Mouse (Mus musculus): ENCODE data around the gene Casp9. TPM values are rescaled to one million over a fixed set of nuclear protein-coding genes. Genes with fewer than 3 reads are reported as not detected.

Gene Casp9
- polyA plus RNA-seq, 1 experiment from 2014 or later, result 22.6 TPM

DNA sequence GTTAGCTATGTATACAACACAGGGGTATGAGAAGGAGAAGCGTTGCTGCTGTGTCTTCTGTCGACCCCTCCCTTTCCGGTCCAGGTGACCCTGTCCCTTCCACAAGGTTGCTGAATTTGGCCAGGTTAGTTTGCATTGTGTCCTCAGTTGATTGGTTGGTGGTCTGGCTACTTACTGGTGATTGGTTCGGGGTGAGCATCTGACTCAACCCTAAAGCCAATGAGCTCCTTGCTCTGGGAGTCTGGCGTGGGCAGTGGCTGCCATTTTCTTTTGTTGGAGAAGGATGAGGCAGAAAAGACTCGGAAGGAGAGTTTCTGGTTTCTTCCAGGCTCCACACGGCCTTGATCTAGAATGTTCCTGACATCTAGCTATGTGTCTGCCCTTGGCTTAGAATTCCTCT is 25.9 kb downstream of the Casp9 start:
- Histone ChIP-seq H3K9ac (replicated peaks) (no peak overlapping the region), H3K27ac (no peak overlapping the region), H3K9me3 (no peaks in the 10 kb centered on the region), H3K4me2 (no peak overlapping the region), H3K27me3 (no peaks in the 10 kb centered on the region), H3K4me1 (replicated peaks) (0 out of 2 replicates have a peak, but pooled peaks cover 4% of the 10 kb centered on the region), H3K4me3 (replicated peaks) (no peak overlapping the region), H3K36me3 (peaks cover 14% of the 10 kb centered on the region; the same call in 1 of the 2 replicates)
- no peak for ATAC-seq (ENCODE audit: insufficient number of reproducible peaks, insufficient read depth, low FRiP score, low TSS enrichment, low read depth)
- WGBS, result 95% methylated on average over 7 of the region's 7 CpGs

DNA sequence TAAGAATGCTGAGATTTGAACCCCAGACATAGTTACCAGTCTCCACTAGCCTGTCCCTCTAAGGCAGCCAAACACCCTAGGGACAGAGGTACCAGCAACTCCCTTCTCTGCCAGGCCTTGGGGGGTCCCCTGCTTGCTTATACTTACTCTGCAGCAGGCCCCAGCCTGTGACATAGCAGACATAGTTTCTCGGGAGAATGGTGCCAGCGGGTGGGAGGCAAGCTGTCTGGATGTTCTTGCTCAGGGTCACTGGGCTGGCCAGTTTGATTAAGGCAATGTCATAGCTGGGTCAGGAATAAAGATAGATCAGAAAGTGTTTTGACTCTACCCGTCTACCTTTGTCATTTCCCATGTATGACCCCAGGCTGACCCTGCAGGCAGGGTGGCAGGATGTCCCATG is 27.8 kb downstream of the Casp9 start:
- Histone ChIP-seq H3K4me2 (no peak overlapping the region), H3K4me3 (replicated peaks) (no peak overlapping the region), H3K27me3 (no peaks in the 10 kb centered on the region), H3K36me3 (peaks cover 1% of the 10 kb centered on the region; the same call in 1 of the 2 replicates), H3K9me3 (no peaks in the 10 kb centered on the region), H3K27ac (no peak overlapping the region), H3K4me1 (replicated peaks) (0 out of 2 replicates have a peak, but pooled peaks cover 4% of the 10 kb centered on the region), H3K9ac (replicated peaks) (no peak overlapping the region)
- WGBS, result 82% methylated on average over 3 of the region's 3 CpGs
- no peak for ATAC-seq (ENCODE audit: insufficient number of reproducible peaks, insufficient read depth, low FRiP score, low TSS enrichment, low read depth)

DNA sequence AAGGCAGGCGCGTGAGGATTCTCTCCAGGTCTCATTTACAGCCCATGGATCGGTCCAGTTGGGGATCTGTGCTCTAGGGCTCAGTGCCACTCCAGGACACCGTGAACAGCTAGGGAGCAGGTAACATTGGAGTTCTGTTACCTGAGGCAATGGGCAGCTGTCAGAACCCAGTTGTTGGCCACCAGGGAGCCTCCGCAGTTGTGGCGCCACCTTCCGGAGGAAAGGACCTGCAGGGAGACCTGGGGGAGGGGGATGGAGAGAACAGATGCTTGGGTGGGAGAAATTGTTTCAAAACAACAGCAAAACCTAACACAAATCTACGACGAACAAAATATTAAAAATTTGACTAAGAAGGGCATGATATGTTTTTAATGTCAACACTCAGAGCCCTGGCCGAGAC is 28.7 kb downstream of the Casp9 start:
- no peaks in the 10 kb centered on the region for H3K36me3 ChIP-seq
- H3K27ac ChIP-seq, result no peak overlapping the region
- 72% methylated on average over 10 of the region's 10 CpGs for WGBS
- H3K4me1 ChIP-seq (replicated peaks), result 0 out of 2 replicates have a peak, but pooled peaks cover 3% of the 10 kb centered on the region
- H3K4me2 ChIP-seq, result no peak overlapping the region
- H3K9me3 ChIP-seq, result no peaks in the 10 kb centered on the region
- no peaks in the 10 kb centered on the region for H3K27me3 ChIP-seq
- H3K4me3 ChIP-seq (replicated peaks), result no peak overlapping the region
- ATAC-seq (ENCODE audit: insufficient number of reproducible peaks, insufficient read depth, low FRiP score, low TSS enrichment, low read depth), result no peak
- H3K9ac ChIP-seq (replicated peaks), result no peak overlapping the region

DNA sequence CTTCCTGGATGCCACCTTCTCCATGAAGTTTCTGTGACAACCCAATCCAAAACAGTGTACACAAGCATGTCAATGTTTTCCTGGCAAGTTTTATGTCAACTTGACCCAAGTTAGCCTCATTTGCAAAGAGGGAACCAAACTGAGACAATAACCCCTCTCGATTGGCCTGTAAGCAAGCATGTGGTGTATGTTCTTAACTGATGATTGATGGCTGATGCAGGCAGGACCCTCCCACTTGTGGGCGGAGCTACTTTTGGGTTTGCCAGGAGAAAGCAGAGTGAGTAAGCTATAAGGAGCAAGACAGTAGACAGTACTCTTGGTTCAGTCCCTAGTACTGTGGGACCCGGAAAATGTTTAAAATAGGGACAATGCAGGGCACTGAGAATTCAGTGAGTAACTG is 29.6 kb downstream of the Casp9 start:
- no peaks in the 10 kb centered on the region for H3K4me1 ChIP-seq (replicated peaks)
- H3K4me3 ChIP-seq (replicated peaks), result no peak overlapping the region
- 70% methylated on average over 3 of the region's 3 CpGs for WGBS
- no peak overlapping the region for H3K27ac ChIP-seq
- no peaks in the 10 kb centered on the region for H3K9me3 ChIP-seq
- no peaks in the 10 kb centered on the region for H3K27me3 ChIP-seq
- H3K4me2 ChIP-seq, result no peak overlapping the region
- H3K36me3 ChIP-seq, result no peaks in the 10 kb centered on the region
- no peak overlapping the region for H3K9ac ChIP-seq (replicated peaks)
- ATAC-seq (ENCODE audit: insufficient number of reproducible peaks, insufficient read depth, low FRiP score, low TSS enrichment, low read depth), result no peak

DNA sequence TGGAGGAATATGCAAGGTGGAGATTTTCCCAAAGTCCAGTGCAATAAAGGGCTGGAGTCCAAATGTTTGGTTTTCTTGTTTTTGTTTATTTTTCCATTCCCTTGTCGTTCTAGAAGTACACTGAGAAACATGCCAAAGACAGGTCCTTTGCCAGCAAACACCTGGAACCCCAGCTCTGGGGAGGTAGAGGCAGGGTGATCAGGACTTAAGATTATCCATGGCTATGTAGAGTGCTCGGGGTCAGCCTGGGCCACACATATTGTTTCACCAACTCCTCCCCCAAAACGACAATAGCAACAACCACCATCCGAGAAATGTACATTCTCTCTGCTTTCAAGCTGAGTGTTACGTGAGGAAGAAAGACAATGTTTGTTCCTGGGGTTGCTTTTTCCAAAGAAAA is 32.6 kb downstream of the Casp9 start, which contains the start of gene Cela2a:
Gene Cela2a (minus strand): TSS at position 101 of the 400 bp plus-strand sequence.
- WGBS, result 65% methylated on average over 5 of the region's 5 CpGs
- no peak for ATAC-seq (ENCODE audit: insufficient number of reproducible peaks, insufficient read depth, low FRiP score, low TSS enrichment, low read depth)

DNA sequence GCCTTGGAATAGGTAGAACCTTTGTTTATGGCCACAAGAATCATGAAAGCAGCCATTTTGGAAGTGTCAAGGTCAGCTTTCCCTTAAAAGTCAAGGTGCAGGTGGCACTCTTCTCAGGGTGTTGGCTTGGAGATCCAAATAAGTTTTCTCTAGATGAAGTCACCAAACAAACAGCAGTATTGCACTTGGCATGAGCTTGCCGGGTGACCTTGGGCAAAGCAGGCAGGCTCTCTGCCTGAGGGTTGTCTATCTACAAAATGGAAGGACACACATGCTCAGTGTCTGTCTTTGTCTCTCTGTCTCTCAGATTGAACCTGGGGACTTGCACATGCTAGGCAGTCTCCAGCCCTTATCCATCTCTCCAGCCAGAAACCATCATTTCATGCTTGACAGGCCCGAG is 34.0 kb downstream of the Casp9 start:
- WGBS, result 87% methylated on average over 2 of the region's 2 CpGs
- Histone ChIP-seq H3K4me2 (no peak overlapping the region), H3K27me3 (no peaks in the 10 kb centered on the region), H3K9ac (replicated peaks) (no peak overlapping the region), H3K9me3 (no peaks in the 10 kb centered on the region), H3K4me3 (replicated peaks) (no peak overlapping the region), H3K27ac (no peak overlapping the region), H3K36me3 (no peaks in the 10 kb centered on the region), H3K4me1 (replicated peaks) (no peaks in the 10 kb centered on the region)
- no peak for ATAC-seq (ENCODE audit: insufficient number of reproducible peaks, insufficient read depth, low FRiP score, low TSS enrichment, low read depth)

More for the DNA sequence above, 32.6 kb downstream of the Casp9 start, which contains the start of gene Cela2a:
- no peak within 1 kb of the TSS for H3K27ac ChIP-seq
- H3K9me3 ChIP-seq, result no peaks in the 10 kb centered on the region
- H3K27me3 ChIP-seq, result no peaks in the 10 kb centered on the region
- no peaks in the 10 kb centered on the region for H3K36me3 ChIP-seq
- no peak within 1 kb of the TSS for H3K9ac ChIP-seq (replicated peaks)
- H3K4me3 ChIP-seq (replicated peaks), result no peak within 1 kb of the TSS
- no peaks in the 10 kb centered on the region for H3K4me1 ChIP-seq (replicated peaks)
- no peak within 1 kb of the TSS for H3K4me2 ChIP-seq

DNA sequence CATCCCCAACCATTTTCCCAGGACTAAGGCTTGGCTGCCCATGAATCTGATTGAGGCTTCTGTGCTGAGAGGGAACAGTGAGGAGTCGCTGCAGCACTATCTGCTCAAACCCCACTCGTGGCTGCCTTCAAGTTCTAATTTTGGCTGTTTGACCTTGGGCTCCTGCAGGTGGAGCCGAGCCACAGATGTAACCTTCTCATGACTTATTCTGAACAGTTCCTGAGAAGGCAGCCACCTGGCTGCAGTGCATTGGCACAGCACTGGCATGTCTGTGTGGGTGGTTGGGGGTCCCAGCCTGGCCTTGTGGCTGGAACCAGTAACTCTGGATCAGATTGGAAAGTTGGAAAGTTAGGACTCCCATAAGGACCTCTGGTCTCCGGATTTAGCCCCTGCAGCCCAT is 34.8 kb downstream of the Casp9 start:
- Histone ChIP-seq H3K27ac (no peak overlapping the region), H3K4me3 (replicated peaks) (no peak overlapping the region), H3K9ac (replicated peaks) (no peak overlapping the region), H3K36me3 (no peaks in the 10 kb centered on the region), H3K9me3 (no peaks in the 10 kb centered on the region), H3K27me3 (no peaks in the 10 kb centered on the region), H3K4me1 (replicated peaks) (no peaks in the 10 kb centered on the region), H3K4me2 (no peak overlapping the region)
- 61% methylated on average over 4 of the region's 4 CpGs for WGBS
- ATAC-seq (ENCODE audit: insufficient number of reproducible peaks, insufficient read depth, low FRiP score, low TSS enrichment, low read depth), result no peak

DNA sequence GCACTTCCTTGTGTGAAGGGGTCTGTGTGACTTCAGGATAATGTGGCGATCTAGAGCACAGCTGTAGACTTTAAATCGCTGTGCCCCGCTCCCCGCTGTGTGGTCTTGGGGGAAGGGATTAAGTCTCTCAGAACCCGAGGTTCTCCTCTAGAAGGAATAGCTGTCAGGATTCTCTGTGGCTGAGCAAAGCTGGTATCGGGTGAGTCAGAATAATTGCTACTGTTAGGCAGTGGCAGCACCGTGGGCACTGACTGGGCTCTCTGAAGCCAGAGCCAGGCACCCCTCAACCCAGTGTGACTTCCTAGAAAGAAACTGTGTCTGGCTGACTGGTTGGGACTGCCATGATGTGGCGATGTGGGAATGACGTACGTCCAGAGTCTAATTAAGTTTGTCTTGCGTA is 37.0 kb downstream of the Casp9 start:
- Histone ChIP-seq H3K4me1 (replicated peaks) (no peaks in the 10 kb centered on the region), H3K4me2 (no peak overlapping the region), H3K4me3 (replicated peaks) (no peak overlapping the region), H3K27me3 (no peaks in the 10 kb centered on the region), H3K9me3 (no peaks in the 10 kb centered on the region), H3K9ac (replicated peaks) (no peak overlapping the region), H3K36me3 (no peaks in the 10 kb centered on the region), H3K27ac (no peak overlapping the region)
- 60% methylated on average over 11 of the region's 11 CpGs for WGBS
- no peak for ATAC-seq (ENCODE audit: insufficient number of reproducible peaks, insufficient read depth, low FRiP score, low TSS enrichment, low read depth)

DNA sequence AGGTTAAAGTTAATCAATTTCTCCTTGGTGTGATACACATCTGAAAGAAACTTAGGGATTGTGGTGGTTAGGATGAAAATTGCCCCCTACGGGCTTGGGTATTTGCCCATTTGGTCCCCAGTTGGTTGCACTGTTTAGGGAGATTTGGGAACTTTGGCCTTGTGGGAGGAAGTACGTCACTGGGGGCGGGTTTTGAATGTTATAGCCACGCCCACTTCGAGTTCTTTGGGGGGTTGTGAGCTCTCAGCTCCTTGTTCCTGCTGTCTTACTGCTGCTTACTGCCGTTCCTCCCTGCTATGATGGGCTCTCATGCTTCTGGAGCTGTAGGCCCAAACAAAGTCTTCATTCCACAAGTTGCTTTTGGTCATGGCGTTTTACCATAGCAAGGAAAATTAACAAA is 37.9 kb downstream of the Casp9 start:
- WGBS, result 82% methylated on average over 7 of the region's 7 CpGs
- Histone ChIP-seq H3K9me3 (no peaks in the 10 kb centered on the region), H3K36me3 (no peaks in the 10 kb centered on the region)

DNA sequence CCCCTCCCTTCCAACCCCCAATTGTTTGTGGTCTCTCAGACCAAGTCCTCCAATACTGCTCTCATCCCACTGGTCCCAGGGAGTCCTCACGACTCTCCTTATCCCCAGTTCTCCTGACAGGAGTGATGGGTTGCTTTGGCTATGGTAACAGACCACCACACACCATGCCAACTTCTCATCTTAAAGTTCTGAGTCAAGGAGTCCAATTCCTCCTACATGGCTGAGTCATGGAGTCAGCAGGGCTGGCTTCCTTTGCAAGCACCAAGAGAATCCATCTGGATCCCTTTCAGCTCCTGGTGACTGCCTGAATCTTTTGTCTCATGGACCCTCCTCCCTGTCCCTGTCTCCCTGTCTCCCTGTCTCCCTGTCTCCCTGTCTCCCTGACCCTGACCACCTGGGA is 40.5 kb downstream of the Casp9 start:
- H3K9ac ChIP-seq (replicated peaks), result no peak overlapping the region
- no peaks in the 10 kb centered on the region for H3K4me1 ChIP-seq (replicated peaks)
- H3K27ac ChIP-seq, result no peak overlapping the region
- WGBS, result 38% methylated on average over 1 of the region's 1 CpGs
- H3K27me3 ChIP-seq, result no peaks in the 10 kb centered on the region
- no peak for ATAC-seq (ENCODE audit: insufficient number of reproducible peaks, insufficient read depth, low FRiP score, low TSS enrichment, low read depth)
- no peaks in the 10 kb centered on the region for H3K9me3 ChIP-seq
- no peaks in the 10 kb centered on the region for H3K36me3 ChIP-seq
- H3K4me2 ChIP-seq, result no peak overlapping the region
- H3K4me3 ChIP-seq (replicated peaks), result no peak overlapping the region

More for the DNA sequence above, 37.9 kb downstream of the Casp9 start:
- ATAC-seq (ENCODE audit: insufficient number of reproducible peaks, insufficient read depth, low FRiP score, low TSS enrichment, low read depth), result no peak
- no peaks in the 10 kb centered on the region for H3K27me3 ChIP-seq
- no peak overlapping the region for H3K4me3 ChIP-seq (replicated peaks)
- H3K4me1 ChIP-seq (replicated peaks), result no peaks in the 10 kb centered on the region
- H3K4me2 ChIP-seq, result no peak overlapping the region
- H3K9ac ChIP-seq (replicated peaks), result no peak overlapping the region
- H3K27ac ChIP-seq, result no peak overlapping the region

DNA sequence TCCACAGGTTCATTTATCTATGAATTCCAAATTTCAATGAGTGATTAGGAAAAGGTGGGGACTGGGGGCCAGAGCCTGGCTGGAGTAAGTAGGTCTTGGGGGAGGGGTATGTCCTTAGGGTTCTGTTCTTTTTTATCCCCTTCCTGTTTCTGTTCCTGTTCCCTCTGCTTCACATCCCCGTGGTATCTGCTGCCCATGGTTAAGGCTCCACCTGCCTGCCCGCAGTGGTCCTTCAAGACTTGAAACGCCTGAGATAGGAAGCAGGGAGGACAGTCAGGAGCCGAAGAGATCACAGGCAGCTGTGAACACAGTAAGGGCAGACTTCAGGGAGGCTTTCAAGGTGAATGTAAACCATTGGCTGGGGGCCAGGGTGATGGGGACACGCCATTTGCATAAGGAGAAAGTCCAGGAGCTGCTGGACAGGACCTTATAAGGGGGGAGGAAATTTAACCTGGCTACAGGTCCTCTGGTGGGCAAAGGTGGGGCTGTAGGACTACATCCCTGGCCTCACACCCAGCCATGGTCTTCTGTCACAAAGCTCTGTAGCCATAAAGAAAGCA is 41.2 kb downstream of the Casp9 start:
- no peaks in the 10 kb centered on the region for H3K36me3 ChIP-seq

DNA sequence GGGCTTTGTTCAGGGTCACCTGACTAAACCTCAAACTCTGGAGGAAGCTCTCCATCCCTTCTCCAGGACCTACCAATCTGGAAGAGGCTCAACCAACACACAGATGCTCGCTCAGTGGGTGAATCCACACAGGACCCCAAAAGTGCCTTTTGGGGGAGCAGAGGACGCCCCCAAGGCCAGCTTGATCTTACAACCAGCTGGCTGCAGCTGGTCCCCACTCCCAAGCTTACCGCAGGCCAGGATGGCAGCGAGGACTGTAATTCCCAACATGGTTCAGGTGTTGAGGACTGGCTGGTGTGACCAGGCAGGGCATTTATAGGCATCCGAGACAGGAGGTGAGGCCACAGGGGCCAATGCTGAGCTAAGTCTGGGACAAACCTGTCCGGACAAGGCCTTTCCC is 52.6 kb downstream of the Casp9 start, which contains the start of gene Ctrc:
Gene Ctrc (minus strand): TSS at position 361 of the 400 bp plus-strand sequence.
- 72% methylated on average over 6 of the region's 6 CpGs for WGBS
- no peak within 1 kb of the TSS for H3K9ac ChIP-seq (replicated peaks)

More for the DNA sequence above, 41.2 kb downstream of the Casp9 start:
- no peaks in the 10 kb centered on the region for H3K9me3 ChIP-seq
- H3K27ac ChIP-seq, result no peak overlapping the region
- H3K9ac ChIP-seq (replicated peaks), result no peak overlapping the region
- 69% methylated on average over 5 of the region's 5 CpGs for WGBS
- no peaks in the 10 kb centered on the region for H3K27me3 ChIP-seq
- ATAC-seq (ENCODE audit: insufficient number of reproducible peaks, insufficient read depth, low FRiP score, low TSS enrichment, low read depth), result no peak
- no peaks in the 10 kb centered on the region for H3K4me1 ChIP-seq (replicated peaks)
- no peak overlapping the region for H3K4me2 ChIP-seq
- H3K4me3 ChIP-seq (replicated peaks), result no peak overlapping the region

More for the DNA sequence above, 52.6 kb downstream of the Casp9 start, which contains the start of gene Ctrc:
- H3K27me3 ChIP-seq, result no peaks in the 10 kb centered on the region
- ATAC-seq (ENCODE audit: insufficient number of reproducible peaks, insufficient read depth, low FRiP score, low TSS enrichment, low read depth), result no peak
- H3K9me3 ChIP-seq, result no peaks in the 10 kb centered on the region
- H3K4me1 ChIP-seq (replicated peaks), result no peaks in the 10 kb centered on the region
- H3K36me3 ChIP-seq, result no peaks in the 10 kb centered on the region
- no peak within 1 kb of the TSS for H3K4me2 ChIP-seq
- no peak within 1 kb of the TSS for H3K4me3 ChIP-seq (replicated peaks)
- no peak within 1 kb of the TSS for H3K27ac ChIP-seq
